Mouse (Mus musculus): ENCODE data around the gene Trip6. TPM values are rescaled to one million over a fixed set of nuclear protein-coding genes. Genes with fewer than 3 reads are reported as not detected.

Gene Trip6
- polyA plus RNA-seq, 1 experiment from 2014 or later: 17.0 TPM

DNA sequence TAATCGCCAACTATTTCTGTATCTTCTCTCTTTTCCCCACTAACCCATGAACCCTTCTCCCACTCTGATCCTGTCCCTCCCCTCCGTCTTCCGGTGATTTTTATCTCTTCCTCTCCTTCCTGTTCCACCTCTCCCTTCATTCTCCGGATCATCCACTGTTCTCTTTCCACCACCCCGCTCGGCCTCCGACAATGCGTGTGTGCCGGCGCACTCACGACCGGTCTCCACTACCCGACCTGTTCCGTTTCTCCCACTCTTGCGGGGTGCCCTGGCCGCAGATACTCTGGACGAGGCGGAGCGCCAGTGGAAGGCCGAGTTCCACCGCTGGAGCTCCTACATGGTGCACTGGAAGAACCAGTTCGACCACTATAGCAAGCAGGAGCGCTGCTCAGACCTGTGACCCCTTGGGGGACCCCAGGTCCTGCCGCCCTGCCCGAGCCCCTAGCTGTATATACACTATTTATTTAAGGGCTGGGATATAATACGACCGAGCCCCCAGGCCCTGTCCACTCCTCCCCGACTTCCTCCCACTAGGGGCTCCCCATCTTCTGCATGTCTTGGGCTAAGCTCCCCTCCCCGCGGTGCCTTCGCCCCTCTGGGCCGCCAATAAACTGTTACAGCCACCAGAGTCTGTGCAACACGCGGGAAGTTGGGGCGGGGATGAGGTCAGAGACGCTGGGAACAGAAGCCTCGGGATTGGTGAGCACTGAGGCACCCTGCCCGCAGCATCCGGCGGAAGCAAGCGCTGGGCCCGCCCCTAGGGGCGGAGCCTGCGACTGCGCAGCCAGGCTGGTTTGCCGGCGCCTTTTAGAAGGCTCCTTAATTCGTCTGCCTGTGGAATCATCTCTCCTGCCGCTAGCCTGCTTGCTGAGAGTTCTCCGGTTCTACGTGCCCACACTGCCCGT, 20.1 kb downstream of the Trip6 start, which contains the start of gene Ufsp1:
TSS of gene Ufsp1 (plus strand) at position 791 of the 905 bp plus-strand sequence.
- Histone ChIP-seq H3K9me3 (ENCODE audit: control insufficient read depth, low read length) (no peaks in the 10 kb centered on the region), H3K36me3 (ENCODE audit: control insufficient read depth, insufficient read depth) (peaks cover 34% of the 10 kb centered on the region), H3K4me2 (ENCODE audit: low read length) (peak within 1 kb of the TSS; percentile 99), H3K4me1 (replicated peaks; ENCODE audit: control insufficient read depth, insufficient read depth, low read length) (peaks cover 20% of the 10 kb centered on the region), H3K27me3 (replicated peaks; ENCODE audit: control insufficient read depth, insufficient read depth, low read length) (peaks cover 14% of the 10 kb centered on the region), H3K4me3 (replicated peaks; ENCODE audit: low read length) (peak within 1 kb of the TSS; percentile 71), H3K27ac (ENCODE audit: low read length) (peak within 1 kb of the TSS; percentile 85), H3K9ac (replicated peaks; ENCODE audit: low read depth, low read length) (peak within 1 kb of the TSS; percentile 76)
- WGBS: under 1% methylated on average over 52 of the region's 52 CpGs
- ATAC-seq: peak; percentile 98

- Histone ChIP-seq H3K27ac (ENCODE audit: low read length) (peak overlapping the region; percentile 85), H3K4me1 (replicated peaks; ENCODE audit: control insufficient read depth, insufficient read depth, low read length) (peaks cover 27% of the 10 kb centered on the region), H3K27me3 (replicated peaks; ENCODE audit: control insufficient read depth, insufficient read depth, low read length) (peaks cover 17% of the 10 kb centered on the region), H3K4me2 (ENCODE audit: low read length) (peak overlapping the region; percentile 99), H3K4me3 (replicated peaks; ENCODE audit: low read length) (peak overlapping the region; percentile 71), H3K9me3 (ENCODE audit: control insufficient read depth, low read length) (no peaks in the 10 kb centered on the region), H3K9ac (replicated peaks; ENCODE audit: low read depth, low read length) (peak overlapping the region; percentile 76), H3K36me3 (ENCODE audit: control insufficient read depth, insufficient read depth) (peaks cover 30% of the 10 kb centered on the region)
- 0% methylated on average over 12 of the region's 15 CpGs for whole genome bisulfite sequencing
- ATAC-seq: no peak
Measured at GRCm38 (mm10) chr5:137293282-137293681, 20.9 kb downstream of the Trip6 start.

DNA sequence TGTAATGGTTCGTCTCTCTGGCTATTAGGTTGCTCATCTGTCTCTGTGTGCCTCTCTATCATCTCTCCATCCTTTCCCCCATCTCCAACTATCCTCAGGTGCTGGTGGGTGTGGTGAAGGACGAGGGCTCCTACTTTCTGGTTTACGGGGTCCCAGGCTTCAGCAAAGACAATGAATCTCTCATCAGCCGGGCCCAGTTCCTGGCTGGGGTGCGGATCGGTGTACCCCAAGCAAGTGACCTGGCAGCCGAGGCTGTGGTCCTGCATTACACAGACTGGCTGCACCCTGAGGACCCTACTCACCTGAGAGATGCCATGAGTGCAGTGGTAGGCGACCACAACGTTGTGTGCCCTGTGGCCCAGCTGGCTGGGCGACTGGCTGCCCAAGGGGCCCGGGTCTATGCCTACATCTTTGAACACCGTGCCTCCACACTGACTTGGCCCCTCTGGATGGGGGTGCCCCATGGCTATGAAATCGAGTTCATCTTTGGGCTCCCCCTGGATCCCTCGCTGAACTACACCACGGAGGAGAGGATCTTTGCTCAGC, 22.8 kb downstream of the Trip6 start:
- H3K4me1 ChIP-seq (replicated peaks; ENCODE audit: control insufficient read depth, insufficient read depth, low read length): peaks cover 42% of the 10 kb centered on the region

GRCm38 (mm10) chr5:137290677-137291076, 23.5 kb downstream of the Trip6 start:
- Histone ChIP-seq H3K27me3 (replicated peaks; ENCODE audit: control insufficient read depth, insufficient read depth, low read length) (peaks cover 21% of the 10 kb centered on the region), H3K9me3 (ENCODE audit: control insufficient read depth, low read length) (no peaks in the 10 kb centered on the region), H3K36me3 (ENCODE audit: control insufficient read depth, insufficient read depth) (peaks cover 4% of the 10 kb centered on the region), H3K4me2 (ENCODE audit: low read length) (no peak overlapping the region), H3K9ac (replicated peaks; ENCODE audit: low read depth, low read length) (no peak overlapping the region), H3K27ac (ENCODE audit: low read length) (no peak overlapping the region), H3K4me3 (replicated peaks; ENCODE audit: low read length) (no peak overlapping the region), H3K4me1 (replicated peaks; ENCODE audit: control insufficient read depth, insufficient read depth, low read length) (peaks cover 45% of the 10 kb centered on the region)
- WGBS: 25% methylated on average over 15 of the region's 15 CpGs
- ATAC-seq: no peak

More for the DNA sequence above, 22.8 kb downstream of the Trip6 start:
- WGBS: 79% methylated on average over 15 of the region's 15 CpGs
- no peaks in the 10 kb centered on the region for H3K9me3 ChIP-seq (ENCODE audit: control insufficient read depth, low read length)
- H3K9ac ChIP-seq (replicated peaks; ENCODE audit: low read depth, low read length): no peak overlapping the region
- H3K4me2 ChIP-seq (ENCODE audit: low read length): no peak overlapping the region
- no peak overlapping the region for H3K4me3 ChIP-seq (replicated peaks; ENCODE audit: low read length)
- ATAC-seq: no peak
- H3K27me3 ChIP-seq (replicated peaks; ENCODE audit: control insufficient read depth, insufficient read depth, low read length): peaks cover 21% of the 10 kb centered on the region
- H3K27ac ChIP-seq (ENCODE audit: low read length): no peak overlapping the region
- H3K36me3 ChIP-seq (ENCODE audit: control insufficient read depth, insufficient read depth): peaks cover 12% of the 10 kb centered on the region

GRCm38 (mm10) chr5:137289591-137290365, 24.4 kb downstream of the Trip6 start:
- Histone ChIP-seq H3K9ac (replicated peaks; ENCODE audit: low read depth, low read length) (no peak overlapping the region), H3K4me3 (replicated peaks; ENCODE audit: low read length) (no peak overlapping the region), H3K4me2 (ENCODE audit: low read length) (no peak overlapping the region; the same call in 1 of the 2 replicates), H3K27ac (ENCODE audit: low read length) (no peak overlapping the region), H3K9me3 (ENCODE audit: control insufficient read depth, low read length) (no peaks in the 10 kb centered on the region), H3K36me3 (ENCODE audit: control insufficient read depth, insufficient read depth) (no peaks in the 10 kb centered on the region), H3K27me3 (replicated peaks; ENCODE audit: control insufficient read depth, insufficient read depth, low read length) (peaks cover 21% of the 10 kb centered on the region), H3K4me1 (replicated peaks; ENCODE audit: control insufficient read depth, insufficient read depth, low read length) (peaks cover 41% of the 10 kb centered on the region)
- 48% methylated on average over 13 of the region's 13 CpGs for WGBS
- ATAC-seq: no peak

DNA sequence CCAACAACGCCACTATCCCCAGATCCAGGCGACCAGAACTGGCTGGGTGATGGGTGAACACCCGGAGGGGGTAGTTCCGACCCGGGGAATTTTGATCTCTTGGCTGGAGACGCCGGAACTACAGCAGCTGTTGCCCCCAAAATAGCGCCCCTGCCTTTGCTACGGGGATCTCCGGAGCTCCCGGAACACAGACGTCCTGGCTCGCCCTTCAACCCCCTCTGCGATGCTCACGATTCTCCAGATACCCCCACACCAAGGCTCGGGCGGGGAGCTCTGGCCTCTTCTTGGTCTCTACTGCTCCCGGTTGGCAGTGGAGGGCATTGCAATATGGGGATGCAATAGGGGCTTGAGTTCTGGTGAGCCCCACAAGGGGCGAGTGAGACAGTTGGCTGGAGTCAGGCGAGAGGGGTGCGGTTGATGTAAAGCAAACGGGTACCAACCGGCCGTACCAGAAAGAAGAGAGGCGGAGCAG, 25.2 kb downstream of the Trip6 start:
- no peaks in the 10 kb centered on the region for H3K9me3 ChIP-seq (ENCODE audit: control insufficient read depth, low read length)
- H3K4me2 ChIP-seq (ENCODE audit: low read length): peak overlapping the region; percentile 96
- peaks cover 21% of the 10 kb centered on the region for H3K27me3 ChIP-seq (replicated peaks; ENCODE audit: control insufficient read depth, insufficient read depth, low read length)
- WGBS: 3% methylated on average over 25 of the region's 25 CpGs
- no peaks in the 10 kb centered on the region for H3K36me3 ChIP-seq (ENCODE audit: control insufficient read depth, insufficient read depth)
- ATAC-seq: no peak
- peak overlapping the region; percentile 29; the same call in 1 of the 2 replicates for H3K9ac ChIP-seq (replicated peaks; ENCODE audit: low read depth, low read length)
- H3K4me3 ChIP-seq (replicated peaks; ENCODE audit: low read length): peak overlapping the region; percentile 55
- no peak overlapping the region for H3K27ac ChIP-seq (ENCODE audit: low read length)
- H3K4me1 ChIP-seq (replicated peaks; ENCODE audit: control insufficient read depth, insufficient read depth, low read length): peaks cover 40% of the 10 kb centered on the region

GRCm38 (mm10) chr5:137287953-137288743, 26.1 kb downstream of the Trip6 start:
- Histone ChIP-seq H3K4me3 (replicated peaks; ENCODE audit: low read length) (peak overlapping the region; percentile 55), H3K9ac (replicated peaks; ENCODE audit: low read depth, low read length) (peak overlapping the region; percentile 52), H3K9me3 (ENCODE audit: control insufficient read depth, low read length) (no peaks in the 10 kb centered on the region), H3K27me3 (replicated peaks; ENCODE audit: control insufficient read depth, insufficient read depth, low read length) (peaks cover 21% of the 10 kb centered on the region), H3K36me3 (ENCODE audit: control insufficient read depth, insufficient read depth) (no peaks in the 10 kb centered on the region), H3K27ac (ENCODE audit: low read length) (no peak overlapping the region), H3K4me2 (ENCODE audit: low read length) (peak overlapping the region; percentile 96), H3K4me1 (replicated peaks; ENCODE audit: control insufficient read depth, insufficient read depth, low read length) (peaks cover 32% of the 10 kb centered on the region)
- WGBS: under 1% methylated on average over 52 of the region's 65 CpGs
- ATAC-seq: peak; percentile 18; the same call in 1 of the 2 replicates

GRCm38 (mm10) chr5:137287032-137287952, 26.9 kb downstream of the Trip6 start, which contains the start of gene Ache:
Gene Ache (plus strand): TSS chr5:137287519.
- H3K27me3 ChIP-seq (replicated peaks; ENCODE audit: control insufficient read depth, insufficient read depth, low read length): peaks cover 21% of the 10 kb centered on the region
- 0% methylated on average over 40 of the region's 40 CpGs for WGBS
- no peaks in the 10 kb centered on the region for H3K9me3 ChIP-seq (ENCODE audit: control insufficient read depth, low read length)
- no peaks in the 10 kb centered on the region for H3K36me3 ChIP-seq (ENCODE audit: control insufficient read depth, insufficient read depth)
- H3K4me3 ChIP-seq (replicated peaks; ENCODE audit: low read length): peak within 1 kb of the TSS; percentile 55
- H3K9ac ChIP-seq (replicated peaks; ENCODE audit: low read depth, low read length): peak within 1 kb of the TSS; percentile 52
- peaks cover 28% of the 10 kb centered on the region for H3K4me1 ChIP-seq (replicated peaks; ENCODE audit: control insufficient read depth, insufficient read depth, low read length)
- H3K27ac ChIP-seq (ENCODE audit: low read length): peak within 1 kb of the TSS; percentile 44; the same call in 1 of the 2 replicates
- ATAC-seq: peak; percentile 55
- peak within 1 kb of the TSS; percentile 96 for H3K4me2 ChIP-seq (ENCODE audit: low read length)

Data from forebrain, embryonic 16.5 days (tissue).